Mouse (Mus musculus) spleen, embryonic (tissue): Measurements from ENCODE around the gene Lipa.

Experiments
- CTCF ChIA-PET: fragments of 350-600 bp; sonication (Branson Sonifier 250); formaldehyde crosslinking; loops from one replicate; lab custom pipeline; 2022; lab: Charles Lee

Lipa gene

DNA sequence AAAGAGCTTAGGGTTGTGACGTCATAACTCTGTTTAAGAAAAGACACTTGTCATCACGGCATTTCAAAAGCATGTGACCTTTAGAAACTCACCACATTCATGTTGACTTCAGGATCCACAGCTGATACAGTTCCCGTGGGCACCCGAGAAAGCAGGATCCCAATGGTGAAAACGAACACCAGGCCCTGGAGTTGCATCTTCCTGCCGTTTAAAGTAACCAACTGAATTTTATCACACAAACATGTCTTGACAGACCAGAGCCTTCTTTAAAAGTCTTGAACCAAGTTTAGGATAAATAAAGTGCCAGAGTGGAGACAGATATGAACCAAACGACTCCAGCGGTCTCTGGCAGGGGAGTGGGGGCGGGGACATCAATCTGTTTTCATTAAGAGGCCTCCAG is 2.6 kb downstream of the Lipa start:
- CTCF ChIA-PET = interaction anchor here (0.7 kb wide), 1 partner anchor 8 kb away, joined by 3 read pairs; no protein-coding TSS in a partner anchor

DNA sequence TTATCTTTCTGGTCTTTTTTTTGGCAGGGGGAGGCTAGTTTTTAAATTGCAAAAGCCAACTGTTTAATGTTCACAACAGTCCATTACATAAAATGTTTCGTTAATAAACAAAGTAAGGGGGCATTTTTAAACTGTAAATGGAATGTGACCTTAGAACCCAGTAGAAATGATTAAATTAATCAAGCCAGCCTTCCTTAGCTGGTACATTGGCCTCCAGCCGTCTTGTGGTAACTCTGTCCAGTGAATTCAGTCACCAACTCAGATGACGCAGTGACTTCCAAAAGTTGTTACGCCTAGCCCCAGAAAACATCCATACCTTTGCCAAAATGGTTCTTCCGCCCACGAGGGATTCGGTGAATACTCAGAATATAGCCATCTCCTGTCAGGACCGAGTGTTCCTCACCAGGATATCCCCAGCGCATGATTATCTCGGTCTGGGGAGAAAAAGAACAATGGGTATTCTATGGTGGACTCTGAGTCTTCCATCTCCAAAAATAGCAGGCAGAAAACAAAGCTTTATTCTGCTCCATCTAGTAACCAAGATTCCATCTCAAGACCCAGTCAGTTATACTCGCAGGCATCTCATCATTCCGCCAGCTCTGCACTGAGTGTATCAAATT is 4.1 kb downstream of the Lipa start:
- CTCF ChIA-PET = no interaction called here

DNA sequence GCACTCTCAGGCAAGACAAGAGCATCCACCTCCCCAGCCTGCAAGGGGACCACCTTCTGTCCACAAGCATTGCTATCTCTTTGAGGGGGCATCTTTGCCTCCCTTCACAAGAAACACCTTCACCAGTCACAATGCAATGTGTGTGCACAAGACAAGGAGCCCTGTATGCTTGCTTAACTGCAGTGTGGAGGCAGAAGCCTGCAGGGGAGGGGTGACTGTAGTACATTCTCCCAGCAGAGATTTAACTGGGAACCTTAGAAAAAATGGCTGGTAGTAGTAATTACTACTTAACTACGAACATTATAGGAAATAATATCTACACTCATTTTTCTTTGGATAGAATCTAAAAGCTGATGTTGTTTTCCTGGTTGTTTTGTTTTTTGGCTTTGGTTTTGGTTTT is 5.3 kb downstream of the Lipa start:
- CTCF ChIA-PET = no interaction called here

DNA sequence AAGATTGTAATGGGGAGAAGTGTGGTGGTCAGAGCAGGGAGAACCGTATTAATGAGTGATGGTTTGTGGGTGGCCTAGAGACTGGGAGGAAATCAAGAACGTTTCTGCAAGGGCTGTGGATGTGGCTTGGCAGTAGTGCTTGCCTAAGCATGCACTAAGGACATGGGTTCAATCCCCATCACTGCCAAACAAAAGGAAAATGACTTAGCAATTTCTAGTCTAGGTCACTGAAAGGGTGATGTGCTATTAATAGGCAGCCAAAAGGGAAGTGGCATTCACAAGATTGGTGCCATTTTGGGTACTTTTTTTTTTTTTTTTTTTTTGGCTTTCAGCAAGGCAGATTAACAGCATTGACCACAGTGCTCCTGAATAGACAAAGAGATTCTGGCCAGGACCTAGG is 5.9 kb downstream of the Lipa start:
- CTCF ChIA-PET = no interaction called here

DNA sequence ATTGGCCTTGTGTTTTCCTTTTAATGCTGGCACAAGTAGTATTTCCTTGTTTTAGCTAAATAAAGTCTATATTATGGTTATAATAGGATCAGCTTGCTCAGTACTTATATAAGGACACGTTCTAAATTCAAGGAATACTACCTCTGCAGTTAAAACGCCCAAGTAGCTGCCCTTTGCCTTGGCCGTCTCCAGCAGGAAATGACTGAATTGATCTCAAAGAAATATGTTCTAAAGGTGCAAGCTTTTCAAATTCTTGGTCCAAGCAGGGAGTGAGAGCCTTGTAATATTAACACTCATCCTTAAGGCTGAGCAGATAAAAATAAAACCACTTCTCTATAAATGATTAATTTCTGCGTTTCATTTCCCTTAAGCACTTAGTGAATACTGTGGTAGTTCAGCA is 7.2 kb downstream of the Lipa start:
- CTCF ChIA-PET = interaction anchor here (0.6 kb wide), 1 partner anchor 51 kb away, joined by 4 read pairs; no protein-coding TSS in a partner anchor

DNA sequence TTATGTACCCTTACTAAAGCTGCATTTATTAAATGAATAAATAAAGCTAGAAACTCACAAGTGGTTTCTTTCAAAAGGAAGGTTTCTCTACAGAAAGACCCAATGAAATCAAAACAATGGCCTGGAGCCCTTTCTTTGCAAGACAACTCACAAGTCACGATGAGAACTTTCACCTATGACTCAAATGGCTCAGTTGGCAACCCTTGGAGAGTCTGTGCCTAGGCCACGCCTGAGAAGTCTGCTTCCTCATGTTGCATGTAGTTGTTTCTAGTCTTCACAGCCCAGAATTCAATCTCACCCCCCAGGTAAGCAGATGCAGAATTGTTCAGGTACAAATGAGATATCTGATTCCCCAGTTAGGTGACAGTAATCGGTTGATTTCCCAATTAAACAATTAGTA is 7.6 kb downstream of the Lipa start:
- CTCF ChIA-PET = interaction anchor here (0.6 kb wide), 1 partner anchor 51 kb away, joined by 4 read pairs; no protein-coding TSS in a partner anchor

DNA sequence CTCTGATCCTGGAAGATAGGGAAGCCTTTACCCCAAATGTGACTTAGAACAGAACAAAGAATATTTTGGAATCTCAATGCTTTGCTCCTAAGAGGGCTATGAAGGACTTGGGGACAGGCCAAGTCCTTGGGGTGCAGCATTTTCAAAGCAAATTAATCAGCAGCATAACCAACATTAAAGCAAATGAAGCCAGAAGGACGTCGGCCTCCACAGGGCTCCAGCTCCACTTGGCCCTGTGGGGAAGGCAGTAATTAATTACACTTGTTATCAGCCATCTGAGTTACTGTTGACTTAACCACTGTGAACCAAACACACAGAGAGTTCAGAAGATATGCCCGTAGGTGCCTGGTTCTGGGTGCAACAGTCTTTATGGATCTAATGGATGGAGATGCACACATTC is 8.5 kb downstream of the Lipa start:
- CTCF ChIA-PET = interaction anchor here (0.6 kb wide), 1 partner anchor 138 kb away, joined by 5 read pairs; no protein-coding TSS in a partner anchor

DNA sequence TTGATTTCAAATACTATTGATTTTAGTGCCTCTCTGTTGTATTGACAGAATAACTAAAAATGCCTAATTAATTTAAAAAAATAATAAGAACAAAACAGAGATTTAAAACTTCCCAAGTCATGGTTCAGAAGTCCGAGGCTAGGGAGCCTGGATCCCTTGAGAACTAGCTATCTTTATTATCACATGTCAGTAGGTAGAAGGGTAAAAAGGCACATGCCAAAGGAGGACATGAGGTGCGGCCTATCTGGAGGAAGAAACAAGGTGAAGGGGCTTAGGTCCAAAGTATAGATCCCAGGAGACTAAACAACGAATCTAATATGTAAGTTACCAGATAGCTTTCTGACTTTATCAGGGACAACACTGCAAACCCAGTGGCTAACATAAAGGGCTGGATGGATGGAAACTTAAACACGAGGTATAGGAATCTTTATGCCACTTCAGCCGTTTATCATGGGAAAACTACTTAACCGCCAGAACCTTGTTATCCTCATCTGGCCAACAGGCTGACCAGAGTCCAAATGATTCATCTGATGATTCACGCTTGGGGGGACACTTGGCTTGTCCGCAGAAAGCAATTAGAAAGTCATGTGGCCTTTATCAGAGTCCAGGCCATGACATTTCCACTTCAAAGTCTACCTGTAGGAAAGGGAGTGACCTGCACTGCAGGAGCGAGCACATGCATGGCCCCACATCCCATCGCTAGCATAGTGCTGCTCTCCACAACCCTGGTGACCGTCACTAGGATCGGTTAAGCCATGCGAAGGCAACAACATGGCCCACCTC is 9.3 kb downstream of the Lipa start:
- CTCF ChIA-PET = no interaction called here

DNA sequence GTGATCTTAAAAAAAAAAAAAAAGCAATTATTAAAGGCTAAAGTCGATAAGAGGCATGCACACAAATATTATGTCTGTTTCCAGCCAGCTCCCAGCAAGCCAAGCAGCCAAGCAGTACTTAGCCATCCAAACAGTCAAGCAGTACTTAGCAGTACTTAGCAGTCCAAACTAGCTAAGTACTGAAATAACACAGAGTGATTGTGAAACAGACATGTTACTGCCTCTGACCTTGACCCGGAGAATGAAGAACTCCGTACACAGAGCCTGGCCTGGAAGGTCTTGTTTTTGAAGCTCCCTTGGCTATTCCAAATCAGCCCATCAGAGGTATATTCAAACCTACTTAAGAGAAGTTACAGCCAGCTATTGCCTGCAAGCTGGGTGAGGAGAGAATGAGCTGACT is 10.1 kb downstream of the Lipa start:
- CTCF ChIA-PET = no interaction called here

DNA sequence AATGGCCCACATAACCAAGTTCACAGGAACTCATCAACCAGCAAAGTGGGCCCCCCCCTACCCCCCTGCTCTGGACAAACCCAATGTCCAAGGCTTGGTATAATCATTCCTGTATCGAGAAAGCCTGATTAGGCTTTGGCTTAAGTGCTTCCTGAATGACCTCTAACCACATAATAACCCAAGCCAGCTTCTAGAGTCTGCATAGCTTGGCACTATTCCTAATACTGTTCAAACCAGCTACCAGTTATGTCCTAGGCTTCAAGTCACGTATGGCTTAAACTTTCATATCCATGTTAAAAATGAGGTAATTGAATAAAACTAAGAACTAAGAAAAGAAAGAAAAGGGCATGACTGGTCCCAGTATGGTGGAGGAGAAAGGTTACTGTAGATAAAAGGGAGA is 10.9 kb downstream of the Lipa start:
- CTCF ChIA-PET = interaction anchor here (0.6 kb wide), 1 partner anchor 9 kb away, joined by 3 read pairs; no protein-coding TSS in a partner anchor

DNA sequence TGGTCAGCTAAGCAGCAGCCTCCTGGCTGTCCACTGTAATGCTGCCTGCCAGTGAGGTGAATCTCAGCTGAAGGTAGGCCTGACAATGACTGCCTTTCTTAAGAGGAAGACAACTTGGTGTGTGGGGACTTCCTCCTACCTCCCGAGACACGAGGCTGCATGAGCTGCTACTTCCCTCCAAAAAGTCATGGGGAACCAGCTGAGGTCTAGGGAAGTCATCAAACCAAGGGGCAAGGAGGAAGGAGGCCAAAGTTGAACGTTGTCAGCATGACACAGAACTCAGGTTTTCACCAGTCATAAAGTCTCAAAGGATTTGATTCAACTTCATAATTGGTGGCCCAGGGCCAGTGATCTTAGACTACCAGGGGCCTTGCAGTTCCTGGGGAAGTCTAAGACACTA is 11.6 kb downstream of the Lipa start:
- CTCF ChIA-PET = no interaction called here

DNA sequence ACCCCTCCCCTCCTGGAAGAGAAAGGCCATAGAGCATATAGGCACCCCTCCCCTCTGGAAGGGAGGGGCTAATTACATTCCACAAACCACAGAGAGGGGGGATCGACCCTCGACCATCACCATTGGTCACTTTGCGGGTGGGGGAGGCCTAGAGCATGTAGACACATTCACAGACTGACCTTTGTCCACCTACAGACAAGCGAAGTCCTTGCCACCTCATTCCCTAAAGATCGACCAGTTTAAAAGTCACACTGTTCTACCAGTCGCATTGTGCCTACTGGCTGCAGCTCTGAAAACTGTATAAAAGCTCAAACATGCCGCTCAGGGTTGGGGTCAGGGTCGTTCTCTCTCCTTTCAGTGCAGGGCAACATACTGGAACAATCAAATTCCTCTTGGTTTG is 15.7 kb downstream of the Lipa start:
- CTCF ChIA-PET = no interaction called here

DNA sequence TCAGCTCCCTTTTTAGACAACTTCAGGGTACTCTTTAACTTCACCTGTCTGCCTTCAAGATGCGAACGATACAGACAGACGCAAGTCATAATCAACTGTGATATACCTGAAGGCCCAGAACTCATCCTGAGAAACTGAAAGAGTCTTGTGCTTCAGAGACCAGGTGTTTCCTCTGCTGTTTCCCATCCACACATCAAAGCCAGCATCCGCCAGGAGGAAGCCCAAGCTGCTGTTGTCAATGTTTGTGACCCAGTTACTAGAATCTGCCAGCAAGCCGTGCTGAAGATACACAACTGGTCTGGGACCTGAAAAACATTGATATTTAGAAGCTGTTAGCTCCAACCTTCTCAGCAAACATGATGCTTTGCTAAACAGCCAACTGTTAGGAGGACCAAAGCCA is 16.6 kb downstream of the Lipa start:
- CTCF ChIA-PET = interaction anchor here (0.6 kb wide), 1 partner anchor 39 kb away, joined by 3 read pairs; no protein-coding TSS in a partner anchor

DNA sequence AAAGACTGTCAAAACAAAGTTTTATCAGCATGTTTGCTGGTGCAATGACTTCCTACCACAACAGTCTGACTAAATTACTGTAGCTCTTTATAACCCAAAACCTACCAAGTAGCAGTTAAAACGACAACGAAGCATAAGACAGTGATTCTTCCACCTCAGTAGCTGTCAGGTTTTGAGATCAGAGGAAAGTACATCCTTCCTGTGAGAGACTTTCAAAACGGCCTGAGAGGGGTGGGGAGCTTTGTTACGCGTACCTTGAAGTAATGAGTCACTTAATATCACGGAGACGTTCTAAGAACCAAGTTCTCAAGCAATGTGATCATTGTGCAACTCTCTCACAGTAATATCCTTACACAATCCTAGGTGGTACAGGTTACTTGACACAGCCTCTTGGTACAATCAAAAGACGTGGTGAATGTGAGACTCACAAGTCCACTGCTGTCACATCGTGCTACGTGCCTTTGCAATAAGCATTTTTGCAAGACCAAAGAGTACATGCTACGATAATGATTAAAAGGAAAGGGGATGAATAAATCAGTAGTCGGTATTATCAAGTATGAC is 22.0 kb downstream of the Lipa start:
- CTCF ChIA-PET = interaction anchor here (0.9 kb wide), 1 partner anchor 131 kb away, joined by 3 read pairs; no protein-coding TSS in a partner anchor

DNA sequence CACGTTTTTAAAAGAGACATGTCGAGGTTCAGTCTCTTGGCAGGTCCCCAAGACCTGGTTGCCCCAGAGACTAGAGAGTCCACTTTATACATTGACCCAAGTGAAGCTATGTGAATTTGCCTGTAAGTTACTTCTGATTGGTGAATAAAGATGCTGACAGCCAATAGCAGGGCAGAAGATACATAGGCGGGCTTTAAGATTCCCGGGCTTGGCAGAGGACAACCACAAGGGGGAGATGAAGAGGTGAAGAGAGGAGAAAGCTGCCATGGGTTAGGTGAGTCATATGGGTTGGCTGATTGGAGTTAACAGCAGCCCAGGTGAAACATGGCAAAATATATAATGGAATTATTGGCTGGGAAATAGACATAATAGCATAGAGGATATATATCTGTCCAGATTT is 26.5 kb downstream of the Lipa start:
- CTCF ChIA-PET = interaction anchor here (0.6 to 0.8 kb wide), 2 partner anchors 134 to 136 kb away, joined by 3 read pairs; no protein-coding TSS in a partner anchor

DNA sequence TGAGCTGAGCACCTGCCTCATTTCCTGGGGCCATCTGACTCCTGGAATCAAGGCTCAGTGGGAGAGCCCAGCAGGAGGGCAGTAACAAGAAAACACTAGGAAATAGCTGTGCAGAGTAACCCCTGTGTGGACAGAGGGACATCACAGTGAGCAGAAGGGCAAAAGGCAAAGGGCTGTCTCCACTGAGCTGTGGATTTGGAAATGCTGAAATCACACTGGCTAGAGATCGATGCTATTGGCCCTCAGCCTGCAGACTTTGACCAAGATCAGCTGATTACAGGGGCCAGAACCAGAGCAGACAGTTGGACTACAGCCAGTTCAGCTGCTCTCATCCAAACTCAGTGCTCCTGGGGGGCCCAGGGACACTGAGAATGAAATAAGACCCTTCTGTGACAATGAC is 30.9 kb downstream of the Lipa start:
- CTCF ChIA-PET = no interaction called here

DNA sequence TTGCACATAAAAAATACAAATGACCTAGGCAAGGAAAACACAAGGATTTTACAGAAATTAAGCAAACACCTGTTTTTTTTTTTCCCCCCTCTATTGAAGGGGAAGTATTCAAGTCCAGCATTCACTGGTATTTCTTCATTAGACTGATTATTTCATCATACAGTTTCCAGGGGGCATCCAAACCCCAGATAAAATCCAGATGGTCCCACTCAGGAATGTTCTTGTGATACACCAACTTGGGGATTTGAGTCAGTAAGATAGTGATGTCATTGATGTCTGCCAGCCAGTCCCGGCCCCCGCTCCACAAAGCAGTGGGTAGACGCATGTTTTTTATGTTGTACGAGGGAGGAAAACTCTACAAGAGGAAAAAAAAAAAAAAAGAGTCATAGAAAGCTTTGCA is 33.4 kb downstream of the Lipa start:
- CTCF ChIA-PET = no interaction called here

DNA sequence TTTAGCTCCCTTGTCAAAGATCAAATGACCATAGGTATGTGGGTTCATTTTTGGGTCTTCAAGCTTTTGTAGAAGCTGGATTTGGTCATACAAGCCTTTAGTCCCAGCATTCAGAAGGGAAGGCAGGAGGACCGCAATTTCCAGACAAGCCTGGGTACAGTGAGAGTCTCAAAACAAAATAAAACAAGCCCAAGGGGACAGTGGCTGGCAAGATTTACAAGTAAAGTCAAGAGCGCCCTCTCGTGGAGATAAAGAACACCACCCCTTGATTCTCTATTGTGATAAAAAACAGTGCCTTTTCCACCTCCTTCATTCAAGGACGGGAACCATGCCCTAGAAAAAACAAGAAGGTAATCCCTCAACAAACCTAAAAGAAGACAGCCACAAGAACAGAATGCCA is 43.7 kb downstream of the Lipa start:
- CTCF ChIA-PET = no interaction called here

DNA sequence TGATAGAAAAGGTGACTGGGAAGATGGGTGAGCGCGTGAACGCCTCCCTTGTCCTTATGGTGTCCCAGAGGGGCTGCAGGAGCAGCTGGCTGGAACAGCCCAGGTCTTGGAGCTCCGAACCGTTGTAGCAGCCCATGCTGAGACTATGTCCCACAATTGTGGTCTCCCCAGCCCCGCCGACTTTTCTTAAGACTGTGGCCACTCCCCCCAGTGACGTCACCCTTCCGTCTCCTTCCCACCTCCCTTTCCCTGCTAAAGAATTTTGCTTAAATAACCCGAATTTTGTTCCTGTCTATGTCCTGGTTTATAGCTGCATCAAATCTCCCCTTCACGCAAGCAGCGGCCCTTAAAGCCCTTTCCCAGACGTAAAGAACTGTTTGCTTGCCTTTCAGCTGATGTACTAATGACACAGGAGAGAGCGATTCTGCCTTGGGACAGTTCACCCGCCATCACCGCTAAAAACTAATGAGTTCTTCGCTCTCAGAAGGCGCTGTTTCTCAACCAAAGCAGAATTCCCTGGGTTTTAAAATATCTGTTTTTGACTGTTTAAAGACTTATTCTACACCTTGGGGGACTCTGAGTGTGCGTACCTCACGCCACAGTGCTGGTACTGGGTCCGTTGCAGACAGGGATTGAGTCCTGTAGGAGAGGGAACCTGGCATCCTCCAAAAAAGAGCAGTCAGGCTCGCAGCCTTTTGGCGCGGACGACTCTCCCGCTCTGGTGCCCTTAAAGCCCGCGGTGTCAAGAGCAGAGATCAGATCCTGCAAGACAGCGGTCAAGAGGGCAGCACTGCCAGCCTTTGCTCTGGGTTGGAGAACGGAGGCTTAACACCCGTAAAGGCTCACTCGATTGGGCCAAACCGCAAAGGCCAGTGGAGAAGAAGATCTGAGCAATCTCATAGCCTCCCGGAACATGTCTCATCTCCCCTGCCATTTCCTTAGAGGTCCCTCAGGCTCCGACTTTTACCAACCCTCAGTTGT is 52.0 kb downstream of the Lipa start, which contains the start of gene Ch25h:
TSS of gene Ch25h (minus strand) at position 174 of the 981 bp plus-strand sequence.
- CTCF ChIA-PET = interaction anchor here (1.5 kb wide), 1 partner anchor 8 kb away, joined by 3 read pairs; no protein-coding TSS in a partner anchor

DNA sequence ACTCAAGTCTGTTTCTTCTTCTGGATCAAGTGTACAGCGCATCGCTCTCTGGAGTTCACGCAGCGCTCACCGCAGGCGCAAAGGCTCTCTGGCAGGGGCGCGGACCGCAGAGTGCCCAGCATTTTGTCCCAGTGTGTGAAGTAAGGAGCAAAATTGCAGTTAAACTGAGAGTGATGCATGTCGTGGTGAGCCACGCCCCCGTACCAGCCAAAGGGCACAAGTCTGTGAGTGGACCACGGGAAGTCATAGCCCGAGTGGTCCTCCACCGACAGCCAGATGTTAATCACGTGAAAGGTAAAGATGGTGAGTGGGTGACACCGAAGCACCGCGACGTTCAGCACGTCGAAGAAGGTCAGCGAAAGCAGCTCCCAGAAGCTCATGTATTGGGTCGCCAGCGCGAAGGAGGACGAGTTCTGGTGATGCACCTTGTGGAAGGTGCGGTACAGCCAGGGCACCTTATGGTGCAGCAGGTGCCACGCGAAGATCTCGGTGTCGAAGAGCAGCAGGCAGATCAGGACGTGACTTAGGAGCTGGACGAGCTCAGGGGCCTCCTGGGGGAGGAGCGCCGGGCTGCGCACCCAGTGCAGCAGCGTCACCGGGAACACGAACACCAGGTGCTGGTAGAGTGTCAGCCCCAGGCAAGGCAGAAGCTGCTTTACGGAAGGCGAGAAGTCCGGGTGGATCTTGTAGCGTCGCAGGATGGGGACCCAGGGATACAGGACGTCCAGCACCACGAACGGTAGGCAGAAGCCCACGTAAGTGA is 52.9 kb downstream of the Lipa start:
- CTCF ChIA-PET = interaction anchor here (0.6 kb wide), 1 partner anchor 155 kb away, joined by 4 read pairs; no protein-coding TSS in a partner anchor
